In genomic region chr5:72891534-72891933, GRCm38 (mm10) we compare ENCODE assay signal across 9 mouse cellular contexts. TPM values are rescaled to one million over a fixed set of nuclear protein-coding genes. Genes with fewer than 3 reads are reported as not detected.
DNase-seq lines count a peak whose midpoint lies in the region; ATAC-seq and TF ChIP-seq lines count a peak whose summit lies in the region.
"Had no signal": no experiment of that assay in that cellular context is flagged by ENCODE, and none has a peak within 500 bp of the region (broad histone marks: within the 10 kb centered on the region; RNA-seq: fewer than 3 reads in every experiment).

No protein-coding gene starts in this region.

- H3K9me3 ChIP-seq in forebrain, embryonic 14.5 days (replicated peaks; ENCODE audit: control insufficient read depth, low read length): no peaks in the 10 kb centered on the region
- H3K9me3 ChIP-seq in midbrain, embryonic 11.5 days (ENCODE audit: control insufficient read depth, low read length): no peaks in the 10 kb centered on the region
- H3K9me3 ChIP-seq in stomach, postnatal 0 days (ENCODE audit: control insufficient read depth, low read length): no peaks in the 10 kb centered on the region

- no peak overlapping the region for H3K9ac ChIP-seq in forebrain, embryonic 14.5 days (ENCODE audit: low read length)
- no peak overlapping the region for H3K9ac ChIP-seq in midbrain, embryonic 11.5 days (ENCODE audit: low read length)
- no peak overlapping the region for H3K9ac ChIP-seq in stomach, postnatal 0 days (ENCODE audit: low read length)

- H3K27me3 ChIP-seq in forebrain, embryonic 14.5 days (replicated peaks; ENCODE audit: control insufficient read depth, insufficient read depth, low read length): no peaks in the 10 kb centered on the region
- no peaks in the 10 kb centered on the region for H3K27me3 ChIP-seq in midbrain, embryonic 11.5 days (ENCODE audit: control insufficient read depth, insufficient read depth, low read length)
- H3K27me3 ChIP-seq in stomach, postnatal 0 days (ENCODE audit: control insufficient read depth, insufficient read depth, low read length): no peaks in the 10 kb centered on the region

- no peak overlapping the region for H3K4me3 ChIP-seq in forebrain, embryonic 14.5 days (ENCODE audit: low read depth, low read length)
- no peak overlapping the region for H3K4me3 ChIP-seq in midbrain, embryonic 11.5 days (ENCODE audit: low read depth, low read length)
- no peak overlapping the region for H3K4me3 ChIP-seq in stomach, postnatal 0 days (ENCODE audit: low read depth, low read length)
- H3K4me3 ChIP-seq: myocyte had no signal

- no peak overlapping the region for H3K27ac ChIP-seq in forebrain, embryonic 14.5 days (ENCODE audit: low read depth, low read length)
- H3K27ac ChIP-seq in midbrain, embryonic 11.5 days (ENCODE audit: low read depth, low read length): no peak overlapping the region
- no peak overlapping the region for H3K27ac ChIP-seq in stomach, postnatal 0 days (replicated peaks)

- intact Hi-C loops in heart, postnatal 36 days (cut with DNase I): loop anchor here (2.0 to 5.0 kb wide), 2 partner anchors 69 to 181 kb away; no protein-coding TSS in a partner anchor
- intact Hi-C loops in left cerebral cortex, postnatal 4 days (cut with DNase I): no loop called here

- H3K4me1 ChIP-seq in forebrain, embryonic 14.5 days (ENCODE audit: control insufficient read depth, insufficient read depth, low read length): no peaks in the 10 kb centered on the region
- no peaks in the 10 kb centered on the region for H3K4me1 ChIP-seq in midbrain, embryonic 11.5 days (ENCODE audit: control insufficient read depth, insufficient read depth, low read length)
- no peaks in the 10 kb centered on the region for H3K4me1 ChIP-seq in stomach, postnatal 0 days (replicated peaks; ENCODE audit: control insufficient read depth, insufficient read depth)

- TF ChIP-seq CTCF in stomach, postnatal 0 days (IDR thresholded peaks at IDR 0.05; ENCODE audit: low read depth): peak; percentile 86

- ATAC-seq in forebrain, embryonic 14.5 days: peak; percentile 72; the same call in 1 of the 2 replicates
- ATAC-seq in midbrain, embryonic 11.5 days (ENCODE audit: low FRiP score): peak; percentile 75
- peak; percentile 72 for ATAC-seq in stomach, postnatal 0 days (ENCODE audit: low FRiP score, low TSS enrichment)

- DNase-seq in right cerebral cortex, postnatal 14 days: peak; percentile 46
- no peak for DNase-seq in right cerebral cortex, postnatal 25 days
- DNase-seq in brain, adult 2 months (ENCODE audit: low read depth, low spot score): peak; percentile 66
- DNase-seq in forebrain, embryonic 14.5 days (ENCODE audit: low spot score): peak; percentile 68
- peak; percentile 67 to 70 for DNase-seq in heart, postnatal 36 days
- DNase-seq in left cerebral cortex, postnatal 4 days: peak; percentile 31
- peak; percentile 95 for DNase-seq in midbrain, embryonic 11.5 days (ENCODE audit: low spot score, missing footprints)
- peak; percentile 49 for DNase-seq in stomach, postnatal 0 days (ENCODE audit: low spot score)

- no peak for TF ChIP-seq EP300 in stomach, postnatal 0 days (optimal IDR thresholded peaks at IDR 0.05)

- WGBS in forebrain, embryonic 14.5 days: 7% methylated on average over 12 of the region's 12 CpGs
- 5% methylated on average over 12 of the region's 12 CpGs for WGBS in midbrain, embryonic 11.5 days
- 6% methylated on average over 12 of the region's 12 CpGs for WGBS in stomach, postnatal 0 days

- no peak overlapping the region for H3K4me2 ChIP-seq in forebrain, embryonic 14.5 days (ENCODE audit: low read length)
- H3K4me2 ChIP-seq in midbrain, embryonic 11.5 days: no peak overlapping the region
- H3K4me2 ChIP-seq in stomach, postnatal 0 days (replicated peaks; ENCODE audit: low read depth): no peak overlapping the region

- no peaks in the 10 kb centered on the region for H3K36me3 ChIP-seq in forebrain, embryonic 14.5 days (ENCODE audit: control insufficient read depth, insufficient read depth, low read length)
- no peaks in the 10 kb centered on the region for H3K36me3 ChIP-seq in midbrain, embryonic 11.5 days (ENCODE audit: control insufficient read depth, insufficient read depth, low read length)
- no peaks in the 10 kb centered on the region for H3K36me3 ChIP-seq in stomach, postnatal 0 days (ENCODE audit: control insufficient read depth, insufficient read depth, low read length)

RNA-seq across cellular contexts. Expression of gene Slain2, which starts 22.6 kb away (rescaled TPM):
- 18.9 and 20.5 TPM in 2 replicates for polyA plus RNA-seq in forebrain, embryonic 14.5 days (2014; fragmentation: Nextera tagmentation; extraction: Ambion mirVana)
- total RNA-seq in heart, postnatal 36 days (2021): 100 to 1,000 TPM; 145 to 163 TPM
- total RNA-seq in left cerebral cortex, postnatal 4 days (2021): 10 to 100 TPM; 57.1 to 66.7 TPM
- polyA plus RNA-seq in midbrain, embryonic 11.5 days (2014; fragmentation: Nextera tagmentation; extraction: Ambion mirVana): 27.5 and 28.2 TPM in 2 replicates
- polyA plus RNA-seq in stomach, postnatal 0 days (2015; fragmentation: Nextera tagmentation; extraction: Ambion mirVana): 10.0 and 11.5 TPM in 2 replicates

RNA-seq across cellular contexts. Expression of gene Tec, which starts 23.3 kb away (rescaled TPM):
- 4.3 and 5.1 TPM in 2 replicates for polyA plus RNA-seq in forebrain, embryonic 14.5 days (2014; fragmentation: Nextera tagmentation; extraction: Ambion mirVana)
- 10 to 100 TPM; 11.0 to 16.9 TPM for total RNA-seq in heart, postnatal 36 days (2021)
- total RNA-seq in left cerebral cortex, postnatal 4 days (2021): 10 to 100 TPM; 13.6 to 16.1 TPM
- polyA plus RNA-seq in midbrain, embryonic 11.5 days (2014; fragmentation: Nextera tagmentation; extraction: Ambion mirVana): 3.3 and 4.5 TPM in 2 replicates
- polyA plus RNA-seq in stomach, postnatal 0 days (2015; fragmentation: Nextera tagmentation; extraction: Ambion mirVana): 9.5 and 9.6 TPM in 2 replicates
